Mouse (Mus musculus): ENCODE results near the gene Prss46.

Prss46 gene

GRCm38 (mm10) chr9:110896595-110896994, 52.3 kb downstream of the Prss46 start:
- no peak for DNase-seq (ENCODE audit: low spot score)

GRCm38 (mm10) chr9:110899451-110900008, 55.2 kb downstream of the Prss46 start:
- no peak for DNase-seq (ENCODE audit: low spot score)

- DNase-seq (ENCODE audit: low spot score): no peak
Measured at GRCm38 (mm10) chr9:110901204-110901603, 56.9 kb downstream of the Prss46 start.

GRCm38 (mm10) chr9:110902271-110902670, 58.0 kb downstream of the Prss46 start:
- DNase-seq (ENCODE audit: low spot score): no peak

Data from testis, postnatal 14 days (tissue).